Mouse (Mus musculus) embryonic fibroblast, embryonic 13.5 days (primary cell): ENCODE measurements around the gene AI413582.

Experiments
- CTCF ChIP-seq: IDR thresholded peaks from 2 replicates; pipeline ENCODE4 v1.5.1; 2011; ENCODE audit warnings: mild to moderate bottlenecking, control low read depth, low read length, moderate library complexity, borderline replicate concordance; ENCODE audit not compliant: insufficient read depth
- POLR2A ChIP-seq: IDR thresholded peaks from 2 replicates; pipeline ENCODE4 v1.6.1; 2011; ENCODE audit warnings: low read depth, mild to moderate bottlenecking, control low read depth, low read length, moderate library complexity

- no peak for TF ChIP-seq POLR2A
- no peak for TF ChIP-seq CTCF
These were observed 3.6 kb downstream of the AI413582 start for GRCm38 (mm10) chr17:27561809-27562526.
